Mouse (Mus musculus) urinary bladder, postnatal 10 days (tissue): ENCODE results near the gene Erich6b.

ENCODE experiments used
- DNase-seq: peaks from one replicate; pipeline ENCODE4 v3.0.0; 2022; ENCODE audit warnings: low spot score

Gene Erich6b

GRCm38 (mm10) chr14:75642080-75642479 lies at the start of gene Erich6b:
Gene Erich6b, plus strand, starts transcription at chr14:75642259.
- no peak for DNase-seq

- no peak for DNase-seq
Measured at GRCm38 (mm10) chr14:75592978-75593377, 49.1 kb upstream of the Erich6b start, which contains the start of gene Spert. Gene Spert, minus strand, starts transcription at chr14:75593116.

GRCm38 (mm10) chr14:75609176-75609575 lies 32.9 kb upstream of the Erich6b start:
- no peak for DNase-seq

- no peak for DNase-seq
Measured at GRCm38 (mm10) chr14:75616375-75616774, 25.7 kb upstream of the Erich6b start.

GRCm38 (mm10) chr14:75622984-75623383 lies 19.1 kb upstream of the Erich6b start:
- no peak for DNase-seq

GRCm38 (mm10) chr14:75628870-75629269 lies 13.2 kb upstream of the Erich6b start:
- no peak for DNase-seq

- no peak for DNase-seq
Measured at GRCm38 (mm10) chr14:75635350-75635749, 6.7 kb upstream of the Erich6b start.

GRCm38 (mm10) chr14:75636107-75636506 lies 6.0 kb upstream of the Erich6b start:
- no peak for DNase-seq

GRCm38 (mm10) chr14:75637641-75638040 lies 4.4 kb upstream of the Erich6b start:
- DNase-seq, result no peak

- DNase-seq, result no peak
Measured at GRCm38 (mm10) chr14:75640846-75641245, 1.2 kb upstream of the Erich6b start.

GRCm38 (mm10) chr14:75641369-75641768 lies 690 bp upstream of the Erich6b start:
- DNase-seq, result no peak

GRCm38 (mm10) chr14:75645461-75645860 lies 3.4 kb downstream of the Erich6b start:
- DNase-seq, result no peak

- DNase-seq, result no peak
Measured at GRCm38 (mm10) chr14:75646060-75646459, 4.0 kb downstream of the Erich6b start.

GRCm38 (mm10) chr14:75646968-75647829 lies 5.1 kb downstream of the Erich6b start:
- no peak for DNase-seq

GRCm38 (mm10) chr14:75660936-75661335 lies 18.9 kb downstream of the Erich6b start:
- no peak for DNase-seq

- DNase-seq, result no peak
Measured at GRCm38 (mm10) chr14:75661548-75661947, 19.5 kb downstream of the Erich6b start.

- DNase-seq, result no peak
Measured at GRCm38 (mm10) chr14:75665430-75666180, 23.5 kb downstream of the Erich6b start.

- DNase-seq, result no peak
Measured at GRCm38 (mm10) chr14:75669085-75669645, 27.1 kb downstream of the Erich6b start.

GRCm38 (mm10) chr14:75676316-75676715 lies 34.3 kb downstream of the Erich6b start:
- DNase-seq, result no peak

- DNase-seq, result no peak
Measured at GRCm38 (mm10) chr14:75690428-75690827, 48.4 kb downstream of the Erich6b start.

GRCm38 (mm10) chr14:75696096-75696495 lies 54.0 kb downstream of the Erich6b start:
- DNase-seq, result no peak

GRCm38 (mm10) chr14:75697928-75698327 lies 55.9 kb downstream of the Erich6b start:
- DNase-seq, result no peak

GRCm38 (mm10) chr14:75706647-75707046 lies 64.6 kb downstream of the Erich6b start:
- no peak for DNase-seq
